In genomic region chr7:4911561-4911960, GRCm38 (mm10) we compare ENCODE assay signal across 8 mouse cellular contexts. TPM values are rescaled to one million over a fixed set of nuclear protein-coding genes. Genes with fewer than 3 reads are reported as not detected.
DNase-seq lines count a peak whose midpoint lies in the region; ATAC-seq and TF ChIP-seq lines count a peak whose summit lies in the region.

No protein-coding gene starts in this region.

- 40% methylated on average over 9 of the region's 9 CpGs for WGBS in liver, adult 2 months
- 31% methylated on average over 9 of the region's 9 CpGs for WGBS in liver, embryonic 11.5 days

- ATAC-seq in liver, embryonic 11.5 days (replicated peaks; ENCODE audit: low FRiP score): no peak

- peak; percentile 73 for DNase-seq in adrenal gland, postnatal 10 days
- DNase-seq in adrenal gland, adult 2 months: no peak
- DNase-seq in liver, adult 2 months (ENCODE audit: extremely low read depth, low read depth, low spot score): no peak
- no peak for DNase-seq in liver, embryonic 11.5 days (ENCODE audit: low spot score)
- peak; percentile 55 to 61 for DNase-seq in cerebellum, postnatal 36 days
- DNase-seq in induced T-regulatory cell, adult 2 months (ENCODE audit: low read depth): peak; percentile 58
- peak; percentile 43 for DNase-seq in lung, postnatal 25 days (ENCODE audit: low spot score)
- peak; percentile 67 for DNase-seq in thymus, postnatal 14 days

- TF ChIP-seq POLR2A in liver, adult 2 months (IDR thresholded peaks at IDR 0.05; ENCODE audit: extremely low read depth, insufficient read depth, low read length): no peak

- no peak overlapping the region for H3K9ac ChIP-seq in liver, adult 2 months (ENCODE audit: low read depth, low read length)
- no peak overlapping the region for H3K9ac ChIP-seq in liver, embryonic 11.5 days (ENCODE audit: low read depth, low read length)

- peaks cover 10% of the 10 kb centered on the region; the same call in 1 of the 2 replicates for H3K79me2 ChIP-seq in liver, adult 2 months (ENCODE audit: control insufficient read depth, insufficient read depth, low read length)

- no peaks in the 10 kb centered on the region for H3K27me3 ChIP-seq in liver, adult 2 months (ENCODE audit: control insufficient read depth, insufficient read depth, low read length)
- H3K27me3 ChIP-seq in liver, embryonic 11.5 days (replicated peaks; ENCODE audit: control insufficient read depth, insufficient read depth, low read length): no peaks in the 10 kb centered on the region

- no peak overlapping the region for H3K4me2 ChIP-seq in liver, embryonic 11.5 days

- H3K27ac ChIP-seq in liver, adult 2 months (replicated peaks; ENCODE audit: insufficient read depth, low read depth, low read length): no peak overlapping the region
- no peak overlapping the region for H3K27ac ChIP-seq in liver, embryonic 11.5 days (ENCODE audit: low read depth, low read length)

- H3K9me3 ChIP-seq in liver, embryonic 11.5 days (ENCODE audit: control insufficient read depth, low read length): no peaks in the 10 kb centered on the region

- H3K4me3 ChIP-seq in liver, adult 2 months (ENCODE audit: insufficient read depth, low read depth, low read length): no peak overlapping the region
- no peak overlapping the region for H3K4me3 ChIP-seq in liver, embryonic 11.5 days (ENCODE audit: low read depth, low read length)

- H3K4me1 ChIP-seq in liver, adult 2 months (ENCODE audit: control insufficient read depth, insufficient read depth, low read length): peaks cover 10% of the 10 kb centered on the region
- H3K4me1 ChIP-seq in liver, embryonic 11.5 days (replicated peaks; ENCODE audit: control insufficient read depth, insufficient read depth, low read length): peaks cover 10% of the 10 kb centered on the region

- peak; percentile 65 for TF ChIP-seq CTCF in liver, adult 2 months (IDR thresholded peaks at IDR 0.05; ENCODE audit: low read depth, low read length)

- H3K36me3 ChIP-seq in liver, adult 2 months (ENCODE audit: control insufficient read depth, insufficient read depth, low read length): no peaks in the 10 kb centered on the region
- H3K36me3 ChIP-seq in liver, embryonic 11.5 days (ENCODE audit: control insufficient read depth, insufficient read depth, low read length): no peaks in the 10 kb centered on the region

RNA-seq across cellular contexts. Expression of gene Zfp628, which starts 3.5 kb away (rescaled TPM):
- 10 to 100 TPM; 14.7 to 16.4 TPM for total RNA-seq in adrenal gland, postnatal 10 days (2021)
- total RNA-seq in adrenal gland, adult 2 months (2021): 10 to 100 TPM; 15.1 to 19.2 TPM
- 35.6 and 41.3 TPM in 2 replicates for polyA plus RNA-seq in adrenal gland, adult 2 months (2012; rRNA removed)
- 0.55 and 0.74 TPM in 2 replicates for total RNA-seq in liver, adult 2 months (2014; rRNA removed)
- polyA plus RNA-seq in liver, adult 2 months (2012; rRNA removed): 6.2 and 8.3 TPM in 2 replicates
- polyA plus RNA-seq in liver, embryonic 11.5 days (2014; fragmentation: Nextera tagmentation; extraction: Ambion mirVana): 3.3 and 3.5 TPM in 2 replicates

RNA-seq across cellular contexts. Expression of gene Gm36210, which starts 5.2 kb away (rescaled TPM):
- not detected for total RNA-seq in adrenal gland, postnatal 10 days (2021)
- under 1 TPM; 0.23 to 0.45 TPM for total RNA-seq in adrenal gland, adult 2 months (2021)
- polyA plus RNA-seq in adrenal gland, adult 2 months (2012; rRNA removed): 0.27 TPM in 1 of 2 replicates, not detected in the other
- not detected in 2 replicates for total RNA-seq in liver, adult 2 months (2014; rRNA removed)
- 0.13 TPM in 1 of 2 replicates, not detected in the other for polyA plus RNA-seq in liver, adult 2 months (2012; rRNA removed)
- 0.22 TPM in 1 of 2 replicates, not detected in the other for polyA plus RNA-seq in liver, embryonic 11.5 days (2014; fragmentation: Nextera tagmentation; extraction: Ambion mirVana)

RNA-seq across cellular contexts. Expression of gene Nat14, which starts 10.3 kb away (rescaled TPM):
- 1 to 10 TPM; 5.5 to 8.5 TPM for total RNA-seq in adrenal gland, postnatal 10 days (2021)
- 1 to 10 TPM; 8.4 to 9.2 TPM for total RNA-seq in adrenal gland, adult 2 months (2021)
- 11.4 and 20.0 TPM in 2 replicates for polyA plus RNA-seq in adrenal gland, adult 2 months (2012; rRNA removed)
- 0.20 and 0.28 TPM in 2 replicates for total RNA-seq in liver, adult 2 months (2014; rRNA removed)
- polyA plus RNA-seq in liver, adult 2 months (2012; rRNA removed): 0.66 and 0.75 TPM in 2 replicates
- polyA plus RNA-seq in liver, embryonic 11.5 days (2014; fragmentation: Nextera tagmentation; extraction: Ambion mirVana): 1.4 and 1.5 TPM in 2 replicates

RNA-seq across cellular contexts. Expression of gene Ssc5d, which starts 14.0 kb away (rescaled TPM):
- 1 to 10 TPM; 5.9 to 6.9 TPM for total RNA-seq in adrenal gland, postnatal 10 days (2021)
- 1 to 10 TPM; 2.2 to 2.3 TPM for total RNA-seq in adrenal gland, adult 2 months (2021)
- 2.9 and 3.1 TPM in 2 replicates for polyA plus RNA-seq in adrenal gland, adult 2 months (2012; rRNA removed)
- 0.07 and 0.18 TPM in 2 replicates for total RNA-seq in liver, adult 2 months (2014; rRNA removed)
- 0.14 and 0.26 TPM in 2 replicates for polyA plus RNA-seq in liver, adult 2 months (2012; rRNA removed)
- 0.70 and 0.82 TPM in 2 replicates for polyA plus RNA-seq in liver, embryonic 11.5 days (2014; fragmentation: Nextera tagmentation; extraction: Ambion mirVana)

RNA-seq across cellular contexts. Expression of gene Isoc2a, which starts 34.6 kb away (rescaled TPM):
- total RNA-seq in adrenal gland, postnatal 10 days (2021): 10 to 100 TPM; 52.8 to 56.8 TPM
- 10 to 100 TPM; 35.5 to 43.4 TPM for total RNA-seq in adrenal gland, adult 2 months (2021)
- polyA plus RNA-seq in adrenal gland, adult 2 months (2012; rRNA removed): 43.5 and 45.6 TPM in 2 replicates
- 54.3 and 63.5 TPM in 2 replicates for total RNA-seq in liver, adult 2 months (2014; rRNA removed)
- 103 and 110 TPM in 2 replicates for polyA plus RNA-seq in liver, adult 2 months (2012; rRNA removed)
- 1.3 and 1.4 TPM in 2 replicates for polyA plus RNA-seq in liver, embryonic 11.5 days (2014; fragmentation: Nextera tagmentation; extraction: Ambion mirVana)

Comparison
In these comparisons a context has a peak if more than half of its experiments do, and no peak if none do; other contexts are left out.
1. DNase-seq: peak in adrenal gland, postnatal 10 days (single experiment), cerebellum, postnatal 36 days (2 of 2), induced T-regulatory cell, adult 2 months (single experiment), lung, postnatal 25 days (single experiment) and thymus, postnatal 14 days (single experiment); none in adrenal gland, adult 2 months (single experiment), liver, adult 2 months (single experiment) and liver, embryonic 11.5 days (single experiment).